Mouse (Mus musculus) bone marrow, adult 2 months (tissue): ENCODE data around the gene Alox5ap.

Experiments used
- CTCF ChIP-seq: fragments of 200-500 bp; IDR thresholded peaks from 2 replicates; pipeline ENCODE4 v1.5.1; 2011; ENCODE audit warnings: low read length, control low read depth; ENCODE audit not compliant: control insufficient read depth, insufficient read depth
- POLR2A ChIP-seq: fragments of 200-500 bp; IDR thresholded peaks from 2 replicates; pipeline ENCODE4 v1.6.1; 2011; ENCODE audit warnings: low read depth, mild to moderate bottlenecking, control low read depth, low read length, borderline replicate concordance; ENCODE audit not compliant: control insufficient read depth

- no peak for TF ChIP-seq POLR2A
- no peak for TF ChIP-seq CTCF
Observed at GRCm38 (mm10) chr5:149264405-149264804, at the start of gene Alox5ap.
